In the genomic region with DNA sequence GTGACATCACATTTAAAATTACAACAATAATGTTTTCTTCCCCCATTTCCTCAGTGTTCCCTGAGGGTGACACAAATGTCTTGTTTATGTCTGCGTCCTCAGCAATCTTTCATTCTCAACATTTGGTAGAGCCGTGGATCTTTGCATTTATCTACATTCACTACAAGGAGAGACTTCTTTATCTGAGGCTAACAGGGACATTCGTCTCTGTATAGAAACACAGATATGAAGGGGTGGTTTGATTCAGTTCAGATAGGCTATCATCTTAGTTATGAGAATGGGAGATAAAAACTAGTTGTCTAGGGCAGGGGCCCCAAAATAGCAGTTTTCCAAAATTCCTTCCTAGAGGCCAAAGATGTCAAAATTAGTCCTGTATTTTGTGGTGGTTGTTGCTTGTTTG, we compare ENCODE assay signal across 24 mouse cellular contexts.
A peak's percentile ranks its signal among the peaks of the same experiment; 100 is the strongest.
DNase-seq lines count a peak whose midpoint lies in the region; ATAC-seq and TF ChIP-seq lines count a peak whose summit lies in the region.
"Had no signal": no experiment of that assay in that cellular context is flagged by ENCODE, and none has a peak within 500 bp of the region (broad histone marks: within the 10 kb centered on the region; RNA-seq: fewer than 3 reads in every experiment).

No protein-coding gene starts in this region.

- 14% methylated on average over 3 of the region's 3 CpGs for WGBS in liver, embryonic 15.5 days (ENCODE audit: insufficient replicate concordance)
- 40% methylated on average over 3 of the region's 3 CpGs for WGBS in lung, postnatal 0 days

- 0 out of 2 replicates have a peak, but pooled peaks have one; percentile 32 for ATAC-seq in common myeloid progenitor, adult 5-6 weeks (replicated peaks; ENCODE audit: low read depth, poor library complexity, severe bottlenecking)
- ATAC-seq in liver, embryonic 15.5 days (ENCODE audit: insufficient read depth), result peak; percentile 86
- ATAC-seq in lung, postnatal 0 days, result no peak
- ATAC-seq: forebrain, embryonic 15.5 days; hindbrain, embryonic 16.5 days; midbrain, embryonic 16.5 days; Patski had no signal

- peaks cover 31% of the 10 kb centered on the region for H3K4me1 ChIP-seq in liver, embryonic 15.5 days (replicated peaks)
- H3K4me1 ChIP-seq in lung, postnatal 0 days (ENCODE audit: insufficient read depth, low read depth, low read length), result no peaks in the 10 kb centered on the region
- H3K4me1 ChIP-seq: forebrain, embryonic 15.5 days; kidney, embryonic 15.5 days; neural tube, embryonic 12.5 days had no signal

- H3K4me2 ChIP-seq in liver, embryonic 15.5 days, result peak overlapping the region; percentile 29
- H3K4me2 ChIP-seq in lung, postnatal 0 days (replicated peaks; ENCODE audit: low read depth, low read length), result no peak overlapping the region
- H3K4me2 ChIP-seq: forebrain, embryonic 15.5 days; kidney, embryonic 15.5 days; neural tube, embryonic 12.5 days had no signal

- H3K4me3 ChIP-seq in liver, embryonic 15.5 days (replicated peaks), result no peak overlapping the region
- no peak overlapping the region for H3K4me3 ChIP-seq in lung, postnatal 0 days (ENCODE audit: low read depth, low read length)
- H3K4me3 ChIP-seq: forebrain, embryonic 15.5 days; kidney, embryonic 15.5 days; midbrain, embryonic 10.5 days; neural tube, embryonic 12.5 days had no signal

- no peaks in the 10 kb centered on the region for H3K36me3 ChIP-seq in liver, embryonic 15.5 days (replicated peaks)
- no peaks in the 10 kb centered on the region for H3K36me3 ChIP-seq in lung, postnatal 0 days (ENCODE audit: insufficient read depth, low read length)
- H3K36me3 ChIP-seq: forebrain, embryonic 15.5 days; kidney, embryonic 15.5 days; midbrain, embryonic 10.5 days; neural tube, embryonic 12.5 days had no signal

- H3K27me3 ChIP-seq in liver, embryonic 15.5 days, result no peaks in the 10 kb centered on the region
- no peaks in the 10 kb centered on the region for H3K27me3 ChIP-seq in lung, postnatal 0 days (replicated peaks; ENCODE audit: insufficient read depth, low read length)
- H3K27me3 ChIP-seq: CH12.LX; forebrain, embryonic 15.5 days; kidney, embryonic 15.5 days; neural tube, embryonic 12.5 days; Patski had no signal

- TF ChIP-seq EP300 in lung, postnatal 0 days (IDR thresholded peaks at IDR 0.05), result no peak

- peak overlapping the region; percentile 48; the same call in 1 of the 2 replicates for H3K27ac ChIP-seq in liver, embryonic 15.5 days (replicated peaks)
- H3K27ac ChIP-seq in lung, postnatal 0 days (ENCODE audit: low read length), result no peak overlapping the region
- H3K27ac ChIP-seq: forebrain, embryonic 15.5 days; kidney, embryonic 15.5 days; macrophage; midbrain, embryonic 10.5 days; neural tube, embryonic 12.5 days had no signal

- H3K9me3 ChIP-seq in liver, embryonic 15.5 days (replicated peaks), result no peaks in the 10 kb centered on the region
- H3K9me3 ChIP-seq in lung, postnatal 0 days (ENCODE audit: low read length), result no peaks in the 10 kb centered on the region
- H3K9me3 ChIP-seq: forebrain, embryonic 15.5 days; kidney, embryonic 15.5 days; midbrain, embryonic 10.5 days; neural tube, embryonic 12.5 days had no signal

- H3K9ac ChIP-seq in liver, embryonic 15.5 days, result no peak overlapping the region
- H3K9ac ChIP-seq in lung, postnatal 0 days (replicated peaks; ENCODE audit: low read depth), result no peak overlapping the region
- H3K9ac ChIP-seq: forebrain, embryonic 15.5 days; kidney, embryonic 15.5 days; neural tube, embryonic 12.5 days had no signal

- TF ChIP-seq CTCF in lung, postnatal 0 days (IDR thresholded peaks at IDR 0.05), result no peak

- peak; percentile 11 for DNase-seq in c-Kit-negative CD71-positive TER-119-positive erythroid progenitor cells, embryonic 14.5 days (ENCODE audit: low read depth, low spot score)
- no peak for DNase-seq in heart, adult 18-20 months
- no peak for DNase-seq in lung, postnatal 0 days (ENCODE audit: low spot score)
- no peak for DNase-seq in testis, postnatal 10 days (ENCODE audit: low spot score)
- DNase-seq: adrenal gland, postnatal 10 days; cerebellum, adult 8-10 months; cerebellum, postnatal 25 days; gastrocnemius, postnatal 36 days; heart, postnatal 14 days; kidney, adult 18-20 months; kidney, postnatal 25 days; right cerebral cortex, adult 18-20 months; spleen, adult 18-20 months had no signal
